In genomic region chr2:144464182-144464581, GRCm38 (mm10) we compare ENCODE assay signal across 29 mouse cellular contexts.
DNase-seq lines count a peak whose midpoint lies in the region; ATAC-seq and TF ChIP-seq lines count a peak whose summit lies in the region.
"Had no signal": no experiment of that assay in that cellular context is flagged by ENCODE, and none has a peak within 500 bp of the region (broad histone marks: within the 10 kb centered on the region; RNA-seq: fewer than 3 reads in every experiment).

No protein-coding gene starts in this region.

- H3K4me1 ChIP-seq in embryonic facial prominence, embryonic 12.5 days = no peaks in the 10 kb centered on the region
- H3K4me1 ChIP-seq in embryonic facial prominence, embryonic 10.5 days = peaks cover 7% of the 10 kb centered on the region
- no peaks in the 10 kb centered on the region for H3K4me1 ChIP-seq in intestine, postnatal 0 days (replicated peaks; ENCODE audit: control insufficient read depth, insufficient read depth, low read length)

- ATAC-seq in embryonic facial prominence, embryonic 12.5 days (ENCODE audit: insufficient number of reproducible peaks, insufficient read depth, low FRiP score, low TSS enrichment) = no peak
- peak; percentile 81 for ATAC-seq in intestine, postnatal 0 days
- ATAC-seq: forebrain, embryonic 14.5 days; hindbrain, postnatal 0 days; midbrain, embryonic 15.5 days had no signal

- H3K9ac ChIP-seq in embryonic facial prominence, embryonic 12.5 days = 0 out of 2 replicates have a peak overlapping the region, but pooled peaks have one; percentile 15
- H3K9ac ChIP-seq in intestine, postnatal 0 days (ENCODE audit: low read depth, low read length) = peak overlapping the region; percentile 23; the same call in 1 of the 2 replicates
- H3K9ac ChIP-seq: hindbrain, embryonic 12.5 days; liver, embryonic 15.5 days; lung, embryonic 14.5 days; midbrain, embryonic 15.5 days; neural tube, embryonic 15.5 days had no signal

- no peak overlapping the region for H3K4me2 ChIP-seq in embryonic facial prominence, embryonic 12.5 days (replicated peaks)
- H3K4me2 ChIP-seq in intestine, postnatal 0 days (replicated peaks; ENCODE audit: low read depth) = peak overlapping the region; percentile 46
- H3K4me2 ChIP-seq: heart, embryonic 11.5 days; hindbrain, embryonic 12.5 days; liver, embryonic 15.5 days; lung, embryonic 14.5 days; midbrain, embryonic 15.5 days; neural tube, embryonic 15.5 days had no signal

- DNase-seq in embryonic facial prominence, embryonic 10.5 days (ENCODE audit: low spot score) = no peak
- peak; percentile 76 for DNase-seq in adipocyte (ENCODE audit: low spot score)
- peak; percentile 10 for DNase-seq in adrenal gland, postnatal 25 days
- DNase-seq in ovary, adult 18-20 months (ENCODE audit: low spot score) = no peak
- DNase-seq in heart, adult 11 months = no peak
- DNase-seq: cerebellum, adult 11 months; cerebellum, adult 9-11 months; gastrocnemius, postnatal 25 days; heart, adult 18-20 months; heart, postnatal 36 days; kidney, adult 11 months; kidney, postnatal 36 days; layer of hippocampus, postnatal 36 days; liver; lung, embryonic 14.5 days; lung, postnatal 14 days; right cerebral cortex, adult 18-20 months; spleen, adult 18-20 months; thymus, adult 2 months; thymus, postnatal 4 days had no signal

- H3K27me3 ChIP-seq in embryonic facial prominence, embryonic 12.5 days = no peaks in the 10 kb centered on the region
- H3K27me3 ChIP-seq in embryonic facial prominence, embryonic 10.5 days (replicated peaks; ENCODE audit: low read depth, poor library complexity, severe bottlenecking) = no peaks in the 10 kb centered on the region
- H3K27me3 ChIP-seq in intestine, postnatal 0 days (replicated peaks; ENCODE audit: control insufficient read depth, insufficient read depth, low read length) = no peaks in the 10 kb centered on the region
- H3K27me3 ChIP-seq: hindbrain, embryonic 12.5 days; liver, embryonic 15.5 days; midbrain, embryonic 15.5 days; neural tube, embryonic 15.5 days had no signal

- H3K9me3 ChIP-seq in embryonic facial prominence, embryonic 12.5 days = no peaks in the 10 kb centered on the region
- H3K9me3 ChIP-seq in embryonic facial prominence, embryonic 10.5 days = no peaks in the 10 kb centered on the region
- no peaks in the 10 kb centered on the region for H3K9me3 ChIP-seq in intestine, postnatal 0 days (ENCODE audit: control insufficient read depth)
- H3K9me3 ChIP-seq: hindbrain, embryonic 12.5 days; liver, embryonic 15.5 days; midbrain, embryonic 15.5 days; neural tube, embryonic 15.5 days had no signal

- no peaks in the 10 kb centered on the region for H3K36me3 ChIP-seq in embryonic facial prominence, embryonic 12.5 days
- H3K36me3 ChIP-seq in embryonic facial prominence, embryonic 10.5 days (replicated peaks) = no peaks in the 10 kb centered on the region
- no peaks in the 10 kb centered on the region for H3K36me3 ChIP-seq in intestine, postnatal 0 days (ENCODE audit: control insufficient read depth, insufficient read depth)
- H3K36me3 ChIP-seq: liver, embryonic 15.5 days; midbrain, embryonic 15.5 days had no signal

- H3K27ac ChIP-seq in embryonic facial prominence, embryonic 12.5 days = no peak overlapping the region
- H3K27ac ChIP-seq in embryonic facial prominence, embryonic 10.5 days (replicated peaks) = no peak overlapping the region
- peak overlapping the region; percentile 73 for H3K27ac ChIP-seq in intestine, postnatal 0 days (ENCODE audit: low read depth, low read length)
- H3K27ac ChIP-seq: hindbrain, embryonic 12.5 days; hindbrain, postnatal 0 days; liver, embryonic 15.5 days; midbrain, embryonic 15.5 days; neural tube, embryonic 15.5 days had no signal

- 68% methylated on average over 7 of the region's 7 CpGs for WGBS in embryonic facial prominence, embryonic 12.5 days
- WGBS in embryonic facial prominence, embryonic 10.5 days = 69% methylated on average over 7 of the region's 7 CpGs
- 46% methylated on average over 7 of the region's 7 CpGs for WGBS in intestine, postnatal 0 days

- no peak for TF ChIP-seq CTCF in intestine, postnatal 0 days (IDR thresholded peaks at IDR 0.05; ENCODE audit: low read depth)

- no peak overlapping the region for H3K4me3 ChIP-seq in embryonic facial prominence, embryonic 12.5 days
- H3K4me3 ChIP-seq in embryonic facial prominence, embryonic 10.5 days = no peak overlapping the region
- peak overlapping the region; percentile 32 for H3K4me3 ChIP-seq in intestine, postnatal 0 days (ENCODE audit: low read depth, low read length)
- H3K4me3 ChIP-seq: hindbrain, embryonic 12.5 days; liver, embryonic 15.5 days; midbrain, embryonic 15.5 days; neural tube, embryonic 15.5 days had no signal

Comparison
In these comparisons a context has a peak if more than half of its experiments do, and no peak if none do; other contexts are left out.
1. DNase-seq: peak in adipocyte (single experiment) and adrenal gland, postnatal 25 days (single experiment); none in embryonic facial prominence, embryonic 10.5 days (single experiment), ovary, adult 18-20 months (single experiment) and heart, adult 11 months (single experiment).